Mouse (Mus musculus) left cerebral cortex, adult 2 months (tissue): ENCODE results near the gene Slc22a3. TPM values are rescaled to one million over a fixed set of nuclear protein-coding genes. Genes with fewer than 3 reads are reported as not detected.

Experiments used
- DNase-seq, 2 experiments: peaks; one replicate each; pipeline ENCODE4 v3.0.0; 2021 to 2022; ENCODE audit warnings: low spot score in 2 of 2, mixed read lengths in 1 of 2; ENCODE audit errors: extremely low spot score in 1 of 2
- H3K27ac ChIP-seq: fragments of 200-600 bp; 2 replicates; pipeline ENCODE4 v1.8.1; 2022
- H3K4me3 ChIP-seq: fragments of 200-600 bp; 2 replicates; pipeline ENCODE4 v1.8.1; 2022
- CTCF ChIP-seq: fragments of 200-600 bp; IDR thresholded peaks from 2 replicates; pipeline ENCODE4 v1.8.1; 2022; ENCODE audit warnings: antibody characterized with exemption, mild to moderate bottlenecking, moderate library complexity
- intact Hi-C: fragments of 180-260 bp; cut with DNase I; formaldehyde crosslinking; loops from one replicate; pipeline ENCODE4 v1.15.1; 2025
- total RNA-seq, 2 experiments: library from RNA; stranded (reverse); gene quantifications; 2 replicates each; pipeline ENCODE4 v1.2.3; 2021

Slc22a3 gene
- total RNA-seq, 2 experiments from 2014 or later, result 1.9 to 2.8 TPM

DNA sequence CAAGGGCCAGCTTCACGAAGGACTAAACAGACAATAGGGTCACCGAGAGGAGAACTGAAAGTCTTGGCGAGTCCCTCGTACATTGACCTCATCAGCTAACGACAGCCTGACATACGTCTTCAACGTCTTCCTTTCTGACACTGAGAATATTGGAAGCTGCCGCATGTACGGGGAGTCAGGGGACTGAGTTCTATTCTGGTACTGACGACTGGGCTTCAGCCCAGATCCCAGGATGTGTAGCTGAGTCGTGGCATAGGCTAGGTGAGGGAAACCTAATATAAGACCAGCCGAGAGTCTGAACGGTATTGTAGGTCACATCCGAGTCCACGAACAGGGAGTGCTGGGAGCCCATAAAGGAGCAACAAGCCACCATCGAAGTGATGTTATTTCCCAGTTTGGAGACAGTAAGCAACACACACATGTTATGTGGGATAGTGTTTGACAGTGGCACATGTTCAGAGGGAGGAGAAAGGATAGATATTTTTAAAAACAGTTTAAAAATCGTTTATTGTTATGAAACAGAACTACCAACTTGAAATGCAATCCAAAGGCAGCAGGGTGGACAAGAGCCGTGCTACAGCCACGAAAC is 87.9 kb downstream of the Slc22a3 start:
- no peak overlapping the region for H3K4me3 ChIP-seq
- no peak for DNase-seq
- H3K27ac ChIP-seq, result peak overlapping the region; percentile 51; the same call in 1 of the 2 replicates
- TF ChIP-seq CTCF, result no peak
- intact Hi-C loops, result loop anchor here (5.0 kb wide), 1 partner anchor 578 kb away; no protein-coding TSS in a partner anchor

DNA sequence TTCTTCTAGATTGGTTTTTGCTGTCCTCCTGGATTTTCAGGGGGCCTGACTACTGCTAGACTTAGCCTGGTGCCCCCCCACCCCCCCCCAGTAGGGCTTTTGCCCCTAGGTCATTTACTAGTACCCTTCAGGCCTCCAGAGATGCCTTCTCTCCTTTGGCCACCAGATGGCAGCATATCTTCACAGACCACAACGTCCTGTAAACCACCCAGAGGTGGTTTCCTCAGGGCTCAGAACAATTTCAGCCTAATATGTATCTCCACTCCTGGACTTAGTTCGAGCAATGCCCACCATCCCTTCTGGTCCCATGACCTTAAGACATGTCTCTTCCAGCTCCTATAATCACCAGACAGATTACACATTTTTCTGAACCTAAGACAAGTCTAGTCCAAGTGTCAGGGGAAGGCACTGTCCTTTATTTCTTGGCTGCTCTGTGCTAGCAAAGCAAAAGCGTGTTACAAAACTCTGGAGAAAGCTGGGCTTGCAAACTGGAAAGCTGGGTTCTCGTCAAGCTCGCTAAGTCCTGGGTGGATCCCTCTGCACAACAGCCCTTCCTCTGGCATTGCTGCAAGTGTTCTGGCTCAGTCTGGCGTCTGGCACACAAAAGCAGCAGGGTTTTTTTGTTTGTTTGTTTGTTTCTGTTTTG is 91.1 kb downstream of the Slc22a3 start:
- peak; percentile 84 for TF ChIP-seq CTCF
- peak; percentile 79 to 80 for DNase-seq
- Histone ChIP-seq H3K4me3 (no peak overlapping the region), H3K27ac (peak overlapping the region; percentile 3; the same call in 1 of the 2 replicates)
- intact Hi-C loops, result loop anchor here (1.0 to 5.0 kb wide), 5 partner anchors 36 to 581 kb away; no protein-coding TSS in a partner anchor

DNA sequence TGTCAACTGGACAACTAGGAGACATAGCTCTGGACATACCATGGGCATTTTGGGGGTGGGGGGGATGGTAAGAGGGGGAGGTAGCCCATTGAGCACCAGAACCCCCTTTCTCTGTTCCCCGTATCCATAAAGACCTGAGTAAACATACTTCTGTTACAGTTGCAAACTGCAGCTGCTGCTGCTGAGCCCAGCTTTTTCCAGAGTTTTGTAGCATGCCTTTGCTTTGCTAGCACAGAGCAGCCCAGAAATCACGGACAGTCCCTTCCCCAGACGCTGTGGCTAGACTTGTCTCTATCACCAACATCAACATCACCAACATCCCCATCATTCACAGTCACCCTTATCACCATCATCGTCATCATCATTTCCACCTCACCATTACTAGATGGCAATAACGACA is 91.8 kb downstream of the Slc22a3 start:
- TF ChIP-seq CTCF, result no peak
- Histone ChIP-seq H3K27ac (no peak overlapping the region), H3K4me3 (no peak overlapping the region)
- DNase-seq, result no peak
- intact Hi-C loops, result loop anchor here (1.0 to 5.0 kb wide), 5 partner anchors 37 to 582 kb away; no protein-coding TSS in a partner anchor

DNA sequence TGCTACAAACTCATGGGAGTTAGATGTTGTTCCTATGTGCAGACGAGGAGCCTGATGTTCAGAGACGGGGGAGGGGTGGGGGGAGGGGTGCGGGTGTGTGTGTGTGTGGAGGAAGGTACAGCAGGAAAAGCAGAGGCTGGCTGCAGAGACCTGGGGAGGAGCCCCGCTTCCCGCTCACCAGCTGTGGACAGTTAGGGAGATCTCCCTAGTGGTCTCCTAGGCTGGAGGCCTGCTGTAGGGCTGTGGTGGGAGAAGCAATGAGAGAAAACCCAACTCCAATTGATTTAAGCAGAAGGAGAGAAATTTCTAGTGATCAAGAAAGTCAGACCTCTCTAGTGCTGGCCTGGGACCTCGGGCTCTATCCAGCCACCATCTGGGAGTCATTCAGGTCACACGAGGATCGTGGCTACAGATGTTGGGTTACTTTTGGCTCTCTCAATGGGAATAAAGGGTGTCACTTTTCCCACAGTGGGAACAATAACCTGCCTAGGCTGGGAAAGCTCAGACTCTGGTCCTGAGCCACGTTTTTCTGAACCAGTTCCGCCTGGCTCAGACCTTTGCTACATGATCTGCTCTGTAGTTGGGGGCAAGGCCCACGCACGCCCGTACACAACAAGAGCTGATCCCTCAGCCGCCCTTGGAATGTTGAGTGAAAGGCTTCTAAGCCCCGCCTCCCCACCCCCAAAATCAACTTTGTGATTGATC is 92.3 kb downstream of the Slc22a3 start:
- DNase-seq, result no peak
- TF ChIP-seq CTCF, result no peak
- intact Hi-C loops, result loop anchor here (5.0 kb wide), 1 partner anchor 582 kb away; no protein-coding TSS in a partner anchor
- H3K4me3 ChIP-seq, result no peak overlapping the region
- no peak overlapping the region for H3K27ac ChIP-seq

DNA sequence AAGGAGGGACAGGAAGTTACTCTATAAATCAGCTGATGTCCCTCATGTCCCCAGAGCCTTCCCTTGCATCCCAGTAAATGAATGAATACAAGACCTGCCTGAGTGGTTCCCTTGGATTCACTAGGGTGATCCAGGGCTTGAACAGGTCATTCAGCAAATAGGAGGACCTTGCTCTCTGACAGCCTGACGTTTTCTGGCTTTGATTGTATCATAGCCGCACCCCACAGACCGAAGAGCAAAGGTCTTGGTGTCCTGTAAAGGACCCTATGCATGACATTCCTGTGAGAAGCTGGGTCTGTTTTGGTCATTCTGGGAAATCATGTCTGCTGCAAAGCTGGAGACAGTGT is 94.6 kb downstream of the Slc22a3 start:
- no peak for TF ChIP-seq CTCF
- Histone ChIP-seq H3K27ac (no peak overlapping the region), H3K4me3 (no peak overlapping the region)
- intact Hi-C loops, result no loop called here
- DNase-seq, result no peak

DNA sequence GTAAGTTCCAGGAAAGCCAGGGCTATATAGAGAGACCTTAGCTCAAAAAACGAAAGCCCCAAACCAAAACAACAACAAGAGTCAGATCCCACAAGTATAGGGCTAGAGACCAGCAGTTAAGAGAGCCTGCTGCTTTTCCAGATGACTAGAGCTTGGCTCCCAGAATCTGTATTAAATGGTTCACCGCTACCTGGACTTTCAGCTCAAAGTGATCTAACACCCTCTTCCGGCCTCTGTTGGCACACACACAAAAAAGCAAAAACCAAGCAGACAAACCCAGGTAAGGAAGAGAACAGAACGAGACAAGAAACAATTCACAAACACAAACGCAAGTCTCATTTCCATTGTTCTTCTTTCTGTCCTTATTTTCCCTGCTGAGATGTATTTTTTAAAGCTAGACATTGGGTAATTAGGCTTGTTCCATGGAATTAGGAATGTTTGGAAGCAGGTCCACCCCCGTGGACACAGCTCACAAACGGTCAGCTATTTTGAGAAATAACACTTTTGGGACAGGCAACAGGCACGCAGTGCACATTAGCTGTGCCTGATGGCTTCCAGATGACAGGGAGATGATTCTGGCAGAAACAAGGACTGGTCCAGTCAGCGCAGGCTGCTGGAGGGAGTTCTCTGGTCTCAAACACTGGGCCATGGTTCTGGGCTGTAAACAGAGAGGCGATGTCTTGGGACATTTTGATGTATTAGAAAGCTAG is 95.2 kb downstream of the Slc22a3 start:
- DNase-seq, result no peak
- Histone ChIP-seq H3K4me3 (no peak overlapping the region), H3K27ac (no peak overlapping the region)
- no peak for TF ChIP-seq CTCF
- intact Hi-C loops, result no loop called here

DNA sequence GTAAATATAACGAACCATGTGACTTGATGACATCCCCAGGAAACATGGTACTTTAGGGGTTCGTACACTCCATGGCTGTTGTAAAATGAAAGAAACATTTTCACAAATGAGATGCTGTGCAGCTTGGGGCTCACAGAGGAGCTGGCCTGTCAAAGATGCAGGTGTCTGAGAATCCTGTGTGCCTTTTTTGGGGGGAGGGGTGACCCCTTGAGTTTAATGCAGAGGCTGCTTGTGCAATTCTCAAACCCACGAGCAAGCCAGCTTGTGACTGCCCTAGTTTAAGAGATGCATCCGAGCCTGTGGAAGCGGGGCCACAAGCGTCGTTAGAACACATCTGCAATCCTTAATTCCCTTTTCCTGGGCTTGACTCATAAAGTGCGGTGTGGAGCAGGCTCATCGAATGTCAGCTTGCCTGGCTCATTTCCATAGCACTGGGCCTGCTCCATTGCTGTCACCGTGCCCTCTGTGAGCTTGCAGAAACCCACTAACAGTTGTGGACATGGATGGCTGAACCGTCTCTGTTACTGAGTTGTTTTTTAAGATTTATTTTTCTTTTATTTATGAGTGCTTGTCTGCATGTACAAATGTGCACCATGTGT is 98.1 kb downstream of the Slc22a3 start:
- no peak for DNase-seq
- intact Hi-C loops, result no loop called here
- TF ChIP-seq CTCF, result no peak
- no peak overlapping the region for H3K27ac ChIP-seq
- H3K4me3 ChIP-seq, result no peak overlapping the region

DNA sequence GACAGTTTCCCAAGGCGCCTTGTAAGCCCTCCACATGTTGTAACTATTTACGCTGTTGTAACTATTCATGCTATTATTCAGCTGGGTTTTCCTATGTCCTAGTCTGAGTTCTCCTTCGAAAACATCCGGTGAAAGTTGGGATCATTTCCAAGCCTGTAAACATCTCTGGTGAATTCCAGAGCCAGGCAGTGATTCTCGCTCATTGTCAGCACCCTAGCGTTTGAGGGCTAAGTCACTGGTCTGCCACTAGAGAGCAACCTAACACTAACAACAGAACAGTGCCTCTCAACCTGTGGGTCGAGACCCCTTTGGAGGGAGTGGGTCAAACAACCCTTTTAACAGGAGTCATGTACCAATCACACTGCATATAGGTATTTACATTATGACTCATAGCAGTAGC is 104.1 kb downstream of the Slc22a3 start:
- Histone ChIP-seq H3K27ac (no peak overlapping the region), H3K4me3 (no peak overlapping the region)
- DNase-seq, result no peak
- intact Hi-C loops, result no loop called here
- peak; percentile 21 for TF ChIP-seq CTCF

DNA sequence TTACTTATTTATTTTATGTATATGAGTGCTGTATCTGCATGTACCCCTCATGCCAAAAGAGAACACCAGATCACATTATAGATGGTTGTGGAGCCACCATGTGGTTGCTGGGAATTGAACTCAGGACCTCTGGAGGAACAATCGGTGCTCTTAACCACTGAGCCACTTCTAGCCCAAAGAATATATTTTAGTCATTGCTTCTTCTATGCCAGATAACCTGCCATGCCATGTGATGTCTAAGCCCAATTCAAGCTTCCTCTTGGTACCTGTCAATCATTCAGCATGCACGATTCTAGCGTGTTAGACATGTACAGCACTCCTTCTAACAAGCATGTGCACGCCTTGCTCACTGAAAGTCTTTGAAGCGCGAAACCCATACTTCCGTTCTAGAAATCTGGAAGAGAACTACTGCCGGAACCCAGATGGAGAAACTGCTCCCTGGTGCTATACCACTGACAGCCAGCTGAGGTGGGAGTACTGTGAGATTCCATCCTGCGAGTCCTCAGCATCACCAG is 111.3 kb downstream of the Slc22a3 start:
- no peak overlapping the region for H3K4me3 ChIP-seq
- no peak for TF ChIP-seq CTCF
- H3K27ac ChIP-seq, result no peak overlapping the region
- no peak for DNase-seq
- intact Hi-C loops, result no loop called here

DNA sequence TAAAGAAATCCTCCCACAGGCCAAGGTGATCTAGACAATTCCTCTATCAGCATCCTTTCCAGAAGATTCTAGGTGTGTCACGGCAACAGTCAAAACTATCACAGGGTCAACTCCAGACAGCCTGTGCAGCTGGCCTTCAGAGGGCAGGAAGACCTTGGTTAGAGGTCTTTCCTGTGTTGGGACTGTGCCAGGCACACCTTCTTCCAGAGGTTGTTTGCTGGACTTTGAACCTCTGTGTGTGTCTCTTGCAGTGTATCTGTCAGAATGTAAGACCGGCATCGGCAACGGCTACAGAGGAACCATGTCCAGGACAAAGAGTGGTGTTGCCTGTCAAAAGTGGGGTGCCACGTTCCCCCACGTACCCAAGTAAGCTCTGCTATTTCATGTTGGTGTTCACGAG is 119.3 kb downstream of the Slc22a3 start:
- no peak for DNase-seq
- Histone ChIP-seq H3K27ac (no peak overlapping the region), H3K4me3 (no peak overlapping the region)
- intact Hi-C loops, result no loop called here
- TF ChIP-seq CTCF, result no peak

DNA sequence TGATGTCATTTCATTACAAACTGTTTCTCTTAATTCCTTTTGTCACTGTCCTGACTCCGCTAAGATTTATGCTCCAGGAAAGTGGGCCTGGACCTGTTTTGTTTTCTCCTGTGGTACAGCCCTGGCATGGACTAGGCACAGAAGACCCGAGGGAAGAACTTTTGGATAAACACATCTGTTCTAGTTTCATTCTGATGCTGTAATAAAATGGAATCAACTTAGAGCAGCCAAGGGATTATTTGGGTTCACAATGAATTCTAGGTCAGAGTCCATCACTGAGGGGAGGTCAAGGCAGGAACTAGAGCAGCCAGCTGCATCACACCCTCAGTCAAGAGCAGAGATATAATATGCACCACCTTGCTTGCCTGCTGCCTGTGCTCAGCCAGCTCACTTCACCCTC is 119.7 kb downstream of the Slc22a3 start:
- DNase-seq, result no peak

More for the DNA sequence above, 119.7 kb downstream of the Slc22a3 start:
- intact Hi-C loops, result no loop called here
- H3K4me3 ChIP-seq, result no peak overlapping the region
- H3K27ac ChIP-seq, result no peak overlapping the region
- TF ChIP-seq CTCF, result no peak
